Mouse (Mus musculus) lung, embryonic 16.5 days (tissue): ENCODE data around the gene Chrm4. TPM values are rescaled to one million over a fixed set of nuclear protein-coding genes. Genes with fewer than 3 reads are reported as not detected.
A peak's percentile ranks its signal among the peaks of the same experiment; 100 is the strongest.

Source experiments
- ATAC-seq: fragments of 200-750 bp; cut with Nextera tagmentation; 2 replicates; pipeline ENCODE4 v1.8.0; 2017; ENCODE audit warnings: low read depth, mild to moderate bottlenecking, moderate library complexity
- H3K27ac ChIP-seq: fragments of 300-500 bp; sonication (generic); 2 replicates; pipeline ENCODE4 v1.5.1; 2014; ENCODE audit warnings: mild to moderate bottlenecking, control low read depth, low read length
- H3K27me3 ChIP-seq: fragments of 300-500 bp; sonication (generic); 2 replicates; pipeline ENCODE4 v1.6.1; 2014; ENCODE audit warnings: low read depth, low read length, mixed read lengths; ENCODE audit not compliant: control insufficient read depth, insufficient read depth
- H3K36me3 ChIP-seq: fragments of 300-500 bp; sonication (generic); 2 replicates; pipeline ENCODE4 v1.6.1; 2014; ENCODE audit warnings: low read length; ENCODE audit not compliant: control insufficient read depth, insufficient read depth
- H3K4me1 ChIP-seq: fragments of 300-500 bp; sonication (generic); replicated peaks from 2 replicates; pipeline ENCODE4 v1.6.1; 2014; ENCODE audit warnings: low read length, mixed read lengths; ENCODE audit not compliant: control insufficient read depth, insufficient read depth
- H3K4me2 ChIP-seq: fragments of 300-500 bp; sonication (generic); 2 replicates; pipeline ENCODE4 v1.6.1; 2014; ENCODE audit warnings: low read depth, low read length, control low read depth
- H3K4me3 ChIP-seq: fragments of 300-500 bp; sonication (generic); 2 replicates; pipeline ENCODE4 v1.5.1; 2014; ENCODE audit warnings: mild to moderate bottlenecking, low read length, control low read depth
- H3K9ac ChIP-seq: fragments of 300-500 bp; sonication (generic); 2 replicates; pipeline ENCODE4 v1.6.1; 2014; ENCODE audit warnings: low read length, control low read depth
- H3K9me3 ChIP-seq: fragments of 300-500 bp; sonication (generic); 2 replicates; pipeline ENCODE4 v1.6.1; 2016; ENCODE audit warnings: low read length; ENCODE audit not compliant: control insufficient read depth
- WGBS: fragments of 180-500 bp; shearing (Covaris S2); extraction: QIAGEN DNeasy Blood & Tissue Kit; methylation state at CpG from one replicate; pipeline ENCODE4 v1.1.7; 2014; 5-methylcytosine and 5-hydroxymethylcytosine counted together
- polyA plus RNA-seq: library from polyadenylated mRNA; unstranded; fragments of >200 nt; fragmentation: Nextera tagmentation; extraction: Ambion mirVana; gene quantifications from 2 replicates; pipeline ENCODE4 v1.2.1, GENCODE M21; 2015

Gene Chrm4
- polyA plus RNA-seq, 1 experiment from 2014 or later: 0.10 TPM

DNA sequence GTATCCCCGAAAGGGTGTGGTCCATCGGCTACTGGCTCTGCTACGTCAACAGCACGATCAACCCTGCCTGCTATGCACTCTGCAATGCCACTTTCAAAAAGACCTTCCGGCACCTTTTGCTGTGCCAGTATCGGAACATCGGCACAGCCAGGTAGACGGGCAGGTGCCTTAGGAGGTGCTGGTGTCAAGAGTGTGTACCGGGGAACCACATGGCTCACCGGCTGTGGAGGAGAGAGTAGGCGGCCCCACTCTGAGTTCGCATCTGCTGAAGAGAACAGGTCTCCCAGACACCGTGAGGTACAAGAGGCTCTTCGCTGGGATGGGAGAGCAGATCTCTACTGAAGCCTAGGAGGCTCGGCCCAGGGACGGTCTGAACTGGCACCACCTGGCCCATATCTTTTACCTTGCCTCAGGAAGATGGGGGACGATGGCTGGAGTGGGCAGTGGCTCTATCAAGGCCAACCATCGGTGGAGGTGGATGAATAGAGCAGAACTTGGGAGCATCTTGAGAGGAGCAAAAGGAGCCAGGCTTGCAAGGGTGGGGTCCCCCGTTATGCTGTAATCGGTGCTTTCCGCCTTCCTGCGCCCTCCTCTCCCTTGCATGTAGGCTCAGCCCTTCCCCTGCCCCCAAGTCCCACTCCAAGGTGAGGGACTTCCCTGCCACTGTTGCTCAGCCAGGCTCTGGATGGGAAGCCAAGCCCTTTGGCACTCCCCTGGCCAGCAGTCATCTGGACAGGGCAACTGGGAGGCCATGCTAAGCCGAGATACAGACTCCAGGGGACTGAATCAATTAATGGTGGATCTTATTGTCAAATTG lies 1.7 kb downstream of the Chrm4 start:
- no peaks in the 10 kb centered on the region for H3K9me3 ChIP-seq
- H3K4me1 ChIP-seq: peaks cover 30% of the 10 kb centered on the region
- 67% methylated on average over 23 of the region's 23 CpGs for WGBS
- no peak overlapping the region for H3K4me3 ChIP-seq
- no peak overlapping the region for H3K4me2 ChIP-seq
- peaks cover 10% of the 10 kb centered on the region for H3K27me3 ChIP-seq
- H3K36me3 ChIP-seq: peaks cover 2% of the 10 kb centered on the region; the same call in 1 of the 2 replicates
- ATAC-seq: no peak
- H3K27ac ChIP-seq: no peak overlapping the region
- H3K9ac ChIP-seq: no peak overlapping the region

DNA sequence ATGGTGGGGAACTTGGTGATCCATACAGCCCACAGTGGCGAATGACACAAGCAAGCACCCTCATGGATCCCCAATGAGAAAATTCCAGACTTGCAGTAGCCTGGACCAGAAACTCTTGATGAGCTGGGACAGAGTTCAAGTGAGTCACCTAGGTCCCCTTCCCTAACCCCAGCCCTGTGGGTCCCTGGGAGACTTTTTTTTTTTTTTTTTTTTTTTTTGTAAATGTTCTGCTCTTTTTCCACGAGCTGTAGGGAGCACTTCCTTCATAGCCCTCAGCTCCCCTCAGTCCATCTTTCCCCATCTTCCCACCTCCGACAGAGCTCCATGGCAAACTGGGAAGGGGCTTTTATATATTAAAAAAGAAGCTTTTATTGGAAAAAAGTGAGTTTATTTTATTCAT lies 2.4 kb downstream of the Chrm4 start:
- Histone ChIP-seq H3K4me2 (no peak overlapping the region), H3K27ac (no peak overlapping the region), H3K9ac (no peak overlapping the region; the same call in 1 of the 2 replicates), H3K36me3 (peaks cover 2% of the 10 kb centered on the region; the same call in 1 of the 2 replicates), H3K27me3 (peaks cover 4% of the 10 kb centered on the region), H3K4me3 (no peak overlapping the region), H3K4me1 (peaks cover 28% of the 10 kb centered on the region), H3K9me3 (no peaks in the 10 kb centered on the region)
- 59% methylated on average over 3 of the region's 3 CpGs for WGBS
- ATAC-seq: no peak

DNA sequence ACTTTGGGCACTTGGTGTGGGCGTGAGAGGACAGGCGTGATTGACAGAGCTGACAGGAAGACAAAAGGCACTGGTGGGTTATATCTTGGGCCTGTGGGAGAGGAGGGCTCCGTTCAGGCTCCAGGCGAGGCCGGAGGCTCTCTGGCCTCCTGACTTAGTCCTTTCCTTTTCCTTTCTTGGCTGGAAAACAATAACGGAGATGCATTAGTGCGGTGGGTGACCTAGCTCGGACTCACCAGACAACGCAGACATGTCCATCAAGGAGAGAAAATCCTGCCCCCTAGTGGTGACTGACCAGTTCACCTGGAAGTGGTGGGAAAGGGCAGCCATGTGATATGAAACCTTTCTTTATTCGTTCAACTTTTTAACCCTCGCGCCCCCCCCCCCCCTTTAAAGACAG lies 2.9 kb downstream of the Chrm4 start:
- peaks cover 2% of the 10 kb centered on the region; the same call in 1 of the 2 replicates for H3K36me3 ChIP-seq
- H3K4me1 ChIP-seq: peaks cover 28% of the 10 kb centered on the region
- peaks cover under 1% of the 10 kb centered on the region; the same call in 1 of the 2 replicates for H3K27me3 ChIP-seq
- H3K9ac ChIP-seq: peak overlapping the region; percentile 88
- no peaks in the 10 kb centered on the region for H3K9me3 ChIP-seq
- 12% methylated on average over 12 of the region's 12 CpGs for WGBS
- peak overlapping the region; percentile 61 for H3K4me2 ChIP-seq
- peak overlapping the region; percentile 70 for H3K4me3 ChIP-seq
- no peak for ATAC-seq
- no peak overlapping the region for H3K27ac ChIP-seq

DNA sequence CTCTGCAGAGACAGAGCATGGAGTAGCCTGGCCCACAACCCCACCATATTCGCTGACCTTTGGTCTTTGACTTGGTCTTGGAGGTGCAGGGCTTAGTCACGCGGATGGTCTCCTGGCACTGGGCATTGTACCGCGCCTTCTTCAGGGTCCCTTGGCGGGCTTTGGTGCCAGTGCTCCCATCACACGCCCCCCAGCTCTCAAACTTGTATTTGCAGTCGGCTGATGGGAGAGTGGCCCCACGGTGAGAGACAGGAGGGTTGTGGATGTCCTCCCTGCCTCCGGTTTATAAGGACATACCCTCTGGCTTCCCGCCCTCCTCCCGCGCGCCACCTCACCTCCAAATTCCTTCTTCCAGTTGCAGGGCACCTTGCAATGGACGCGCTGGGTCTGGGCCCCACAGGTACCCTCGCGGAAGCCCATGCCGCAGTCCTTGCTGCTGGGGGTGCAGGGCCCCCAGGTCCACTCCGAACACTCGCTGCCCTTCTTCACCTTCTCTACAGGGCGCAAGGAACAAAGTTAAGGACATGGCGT lies 3.8 kb downstream of the Chrm4 start:
- Histone ChIP-seq H3K9me3 (no peaks in the 10 kb centered on the region), H3K4me1 (peaks cover 28% of the 10 kb centered on the region), H3K4me3 (peak overlapping the region; percentile 70), H3K27me3 (no peaks in the 10 kb centered on the region), H3K27ac (peak overlapping the region; percentile 87), H3K36me3 (peaks cover 2% of the 10 kb centered on the region; the same call in 1 of the 2 replicates), H3K4me2 (peak overlapping the region; percentile 61), H3K9ac (peak overlapping the region; percentile 88)
- ATAC-seq: peak; percentile 1; the same call in 1 of the 2 replicates
- WGBS: 8% methylated on average over 23 of the region's 23 CpGs

DNA sequence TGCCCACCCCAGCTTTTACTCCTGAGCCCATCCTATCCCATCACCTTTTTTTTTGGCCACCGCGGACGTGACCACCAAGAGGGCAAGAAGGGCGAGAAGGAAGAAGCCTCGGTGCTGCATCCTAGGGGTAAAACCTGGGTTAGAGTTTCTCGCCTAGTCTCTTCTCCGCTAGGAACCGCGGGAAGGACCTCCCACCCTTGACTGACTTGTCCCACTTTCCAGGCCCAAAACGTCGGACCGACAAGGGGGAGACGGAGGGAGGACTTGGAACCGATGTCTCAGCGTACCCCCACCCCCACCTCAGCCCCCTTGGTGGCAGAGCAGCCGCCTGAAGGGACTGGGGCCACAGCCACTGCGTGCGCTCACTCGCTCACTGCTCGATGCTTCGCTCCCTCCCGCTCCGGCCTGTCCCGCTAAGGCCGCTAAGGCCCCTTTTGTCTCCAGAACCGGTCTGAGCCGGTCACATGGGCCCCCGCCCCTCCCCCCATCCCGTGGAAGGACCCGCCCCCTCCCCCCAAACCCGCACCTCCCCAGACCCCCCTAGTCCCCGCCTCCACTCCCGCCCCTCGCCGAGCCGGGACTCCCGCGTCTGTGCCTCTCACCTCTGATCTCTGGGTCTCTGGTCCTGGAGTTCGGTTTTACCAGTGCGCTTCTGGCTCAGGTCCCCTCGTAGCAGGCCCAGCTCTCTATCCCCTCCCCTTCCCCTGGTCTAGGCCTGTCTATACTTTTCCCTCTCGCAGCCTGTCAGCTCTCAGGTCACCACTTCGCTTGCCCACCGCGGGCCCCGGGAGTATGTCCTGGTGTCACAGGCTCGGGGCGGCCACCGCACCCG lies 4.5 kb downstream of the Chrm4 start:
- H3K36me3 ChIP-seq: peaks cover 7% of the 10 kb centered on the region
- peak overlapping the region; percentile 87 for H3K27ac ChIP-seq
- H3K4me1 ChIP-seq: peaks cover 28% of the 10 kb centered on the region
- H3K9me3 ChIP-seq: no peaks in the 10 kb centered on the region
- H3K9ac ChIP-seq: peak overlapping the region; percentile 88
- H3K27me3 ChIP-seq: no peaks in the 10 kb centered on the region
- ATAC-seq: peak; percentile 74
- peak overlapping the region; percentile 70 for H3K4me3 ChIP-seq
- 4% methylated on average over 44 of the region's 50 CpGs for WGBS
- peak overlapping the region; percentile 61 for H3K4me2 ChIP-seq

DNA sequence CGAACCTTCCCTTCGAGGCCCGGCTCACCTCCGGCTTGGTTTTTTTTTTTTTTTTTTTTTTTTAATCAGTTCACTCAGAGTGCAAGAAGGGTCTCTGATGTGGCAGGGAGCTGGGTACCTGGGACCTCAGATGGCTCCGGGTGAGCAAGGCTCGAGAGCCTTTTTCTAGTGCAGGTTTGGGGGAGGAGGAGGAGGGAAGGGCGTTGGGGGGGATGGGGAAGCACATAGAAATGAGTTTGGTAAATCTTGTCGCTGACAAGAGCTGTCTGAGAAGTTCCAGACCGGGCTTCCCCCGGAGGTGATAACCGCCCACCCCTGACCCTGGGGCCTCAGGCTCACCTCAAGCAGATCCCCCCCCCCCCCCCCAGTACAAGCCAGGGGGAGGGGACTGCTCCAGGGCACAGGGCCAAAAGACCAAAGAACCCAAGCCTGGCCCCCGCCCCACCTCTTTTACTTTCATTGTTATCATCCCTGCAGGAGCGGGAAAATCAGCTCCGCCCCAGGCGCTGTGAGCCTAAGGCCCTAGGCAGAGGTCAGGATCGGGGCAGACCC lies 5.2 kb downstream of the Chrm4 start, which contains the start of gene Mdk:
Gene Mdk, minus strand, starts transcription at position 138 of the 552 bp plus-strand sequence.
- 2% methylated on average over 16 of the region's 16 CpGs for WGBS
- H3K27me3 ChIP-seq: no peaks in the 10 kb centered on the region
- peak within 1 kb of the TSS; percentile 88 for H3K9ac ChIP-seq
- H3K9me3 ChIP-seq: no peaks in the 10 kb centered on the region
- H3K4me3 ChIP-seq: peak within 1 kb of the TSS; percentile 70
- H3K4me2 ChIP-seq: peak within 1 kb of the TSS; percentile 61
- peaks cover 28% of the 10 kb centered on the region for H3K4me1 ChIP-seq
- H3K36me3 ChIP-seq: peaks cover 9% of the 10 kb centered on the region
- peak within 1 kb of the TSS; percentile 87 for H3K27ac ChIP-seq
- ATAC-seq: peak; percentile 1; the same call in 1 of the 2 replicates

DNA sequence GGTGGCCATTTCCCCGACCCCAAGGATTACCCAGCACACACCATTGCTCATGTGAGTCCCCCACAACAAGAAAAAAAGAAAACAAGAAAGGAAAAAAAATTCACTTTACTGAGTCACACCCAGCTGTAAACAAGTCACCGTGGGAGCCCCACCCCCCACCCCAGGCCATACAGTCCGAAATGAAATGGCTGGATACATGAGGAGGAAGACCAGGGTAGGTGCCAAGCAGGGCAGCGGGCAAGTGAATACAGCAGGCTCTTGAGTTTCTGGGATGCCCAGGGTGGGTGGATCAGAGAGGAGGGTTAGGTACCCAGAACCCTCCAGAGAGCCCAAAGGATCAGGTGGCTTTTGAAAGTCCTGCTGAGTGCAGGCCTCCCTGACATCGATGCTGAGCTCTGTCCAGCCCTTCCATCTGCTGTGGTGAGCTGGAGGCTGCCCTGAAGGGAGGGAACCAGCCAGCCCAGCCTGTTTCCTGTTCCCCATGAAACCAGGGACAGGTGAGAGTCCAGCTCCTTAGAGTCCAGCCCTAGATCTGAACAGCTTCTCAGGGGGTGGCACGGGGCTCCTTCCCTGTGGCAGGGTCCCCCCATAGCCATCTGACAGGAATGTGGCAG lies 5.8 kb downstream of the Chrm4 start:
- H3K4me3 ChIP-seq: no peak overlapping the region
- WGBS: 19% methylated on average over 6 of the region's 6 CpGs
- peaks cover 28% of the 10 kb centered on the region for H3K4me1 ChIP-seq
- peaks cover 13% of the 10 kb centered on the region for H3K36me3 ChIP-seq
- peak overlapping the region; percentile 61 for H3K4me2 ChIP-seq
- peak overlapping the region; percentile 88 for H3K9ac ChIP-seq
- H3K27me3 ChIP-seq: no peaks in the 10 kb centered on the region
- no peak for ATAC-seq
- H3K9me3 ChIP-seq: no peaks in the 10 kb centered on the region
- H3K27ac ChIP-seq: peak overlapping the region; percentile 87

DNA sequence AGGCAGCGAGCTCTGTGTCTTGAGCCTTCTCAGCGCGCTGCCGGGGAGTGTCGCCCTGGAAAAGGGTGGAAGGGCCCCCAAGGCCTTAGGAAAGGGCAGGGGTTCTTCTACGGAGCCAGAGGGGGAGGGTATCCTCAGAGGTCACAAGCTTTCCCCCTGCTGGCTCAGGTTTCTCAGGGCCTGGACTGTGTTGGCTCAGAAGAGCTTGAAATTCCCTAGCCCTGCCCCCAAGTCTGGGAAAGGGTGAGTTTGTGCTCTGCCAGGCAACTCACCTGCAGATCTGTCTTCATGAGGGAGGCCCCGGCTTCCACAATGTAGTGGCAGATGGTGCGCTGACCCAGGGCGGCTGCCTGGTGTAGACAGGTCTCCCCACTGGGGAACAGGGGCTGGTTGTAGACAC lies 6.4 kb downstream of the Chrm4 start:
- WGBS: 43% methylated on average over 9 of the region's 9 CpGs
- no peak overlapping the region for H3K4me3 ChIP-seq
- no peak overlapping the region for H3K27ac ChIP-seq
- no peaks in the 10 kb centered on the region for H3K27me3 ChIP-seq
- no peak for ATAC-seq
- H3K4me1 ChIP-seq: peaks cover 26% of the 10 kb centered on the region
- H3K36me3 ChIP-seq: peaks cover 20% of the 10 kb centered on the region
- H3K9me3 ChIP-seq: no peaks in the 10 kb centered on the region
- H3K9ac ChIP-seq: no peak overlapping the region
- H3K4me2 ChIP-seq: no peak overlapping the region
